Mouse (Mus musculus) thymus, postnatal 4 days (tissue): ENCODE results near the gene Gm20388.
A peak's percentile ranks its signal among the peaks of the same experiment; 100 is the strongest.

ENCODE experiments used
- DNase-seq: peaks from one replicate; pipeline ENCODE4 v3.0.0; 2021

Gm20388 gene

GRCm38 (mm10) chr8:120948620-120949491 lies 1038.2 kb downstream of the Gm20388 start:
- no peak for DNase-seq

DNA sequence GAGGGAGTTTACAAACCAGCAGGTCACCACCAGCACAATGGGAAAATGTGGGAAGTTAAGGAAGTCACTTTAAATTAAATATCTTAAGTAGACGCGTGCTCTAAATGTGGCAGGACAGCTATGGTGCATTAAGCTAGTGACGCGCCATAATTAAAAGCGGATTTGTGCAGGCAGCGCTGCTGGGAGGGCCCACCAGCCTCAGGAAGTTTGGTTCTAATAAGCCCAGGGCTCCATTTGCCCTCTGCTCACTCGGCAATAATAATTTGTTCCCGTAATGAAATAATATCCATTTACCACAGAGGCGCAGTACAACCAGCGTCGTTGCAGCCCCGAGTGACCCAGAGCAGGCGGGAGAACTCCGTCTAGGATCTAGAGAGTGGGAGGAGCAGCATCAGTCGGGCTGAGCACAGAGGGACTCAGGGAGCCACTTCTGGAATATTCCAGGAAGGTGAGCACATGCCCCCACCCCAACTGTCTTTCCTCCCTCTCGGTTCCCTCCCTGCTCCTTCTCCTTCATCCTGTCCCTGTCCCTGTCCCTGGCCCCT lies 1040.1 kb downstream of the Gm20388 start:
- DNase-seq = no peak

GRCm38 (mm10) chr8:120959470-120959891 lies 1048.8 kb downstream of the Gm20388 start:
- no peak for DNase-seq

DNA sequence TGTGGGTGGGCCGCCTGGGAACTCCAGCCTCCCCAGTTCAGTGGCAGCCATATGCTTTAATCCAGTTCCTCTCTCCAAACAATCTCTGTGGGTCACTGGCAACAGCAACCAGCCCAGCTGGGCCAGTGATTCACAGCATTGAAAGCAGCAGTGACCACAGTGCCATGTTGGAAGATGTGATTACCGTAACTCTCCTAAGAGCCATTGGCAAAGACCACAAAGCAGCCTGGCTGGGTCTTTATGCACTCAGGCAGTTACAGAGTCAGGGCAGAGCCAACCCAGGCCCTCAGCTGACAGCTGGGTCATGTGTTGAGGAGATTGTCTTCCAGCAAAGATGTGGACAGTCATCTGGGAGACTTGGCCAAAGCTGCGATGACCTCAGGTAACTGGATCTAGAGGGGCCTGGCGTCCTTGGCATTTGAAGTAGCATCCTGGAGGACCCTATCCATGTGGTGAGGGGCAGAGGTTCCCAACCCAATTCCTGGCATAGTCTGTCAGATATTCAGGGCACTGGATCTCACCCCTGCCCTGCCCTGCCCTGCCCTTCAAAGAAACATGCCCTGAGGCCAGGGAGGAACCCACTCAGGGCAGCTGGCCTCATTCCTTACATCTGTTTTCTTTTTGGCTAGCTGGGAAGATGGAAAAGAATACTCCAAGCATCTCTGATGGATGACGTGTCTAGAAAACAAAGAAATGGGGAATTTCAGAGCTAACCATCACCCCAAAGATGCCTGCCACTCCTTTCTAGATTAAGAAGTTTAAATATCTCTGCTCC lies 1052.2 kb downstream of the Gm20388 start:
- DNase-seq = no peak

DNA sequence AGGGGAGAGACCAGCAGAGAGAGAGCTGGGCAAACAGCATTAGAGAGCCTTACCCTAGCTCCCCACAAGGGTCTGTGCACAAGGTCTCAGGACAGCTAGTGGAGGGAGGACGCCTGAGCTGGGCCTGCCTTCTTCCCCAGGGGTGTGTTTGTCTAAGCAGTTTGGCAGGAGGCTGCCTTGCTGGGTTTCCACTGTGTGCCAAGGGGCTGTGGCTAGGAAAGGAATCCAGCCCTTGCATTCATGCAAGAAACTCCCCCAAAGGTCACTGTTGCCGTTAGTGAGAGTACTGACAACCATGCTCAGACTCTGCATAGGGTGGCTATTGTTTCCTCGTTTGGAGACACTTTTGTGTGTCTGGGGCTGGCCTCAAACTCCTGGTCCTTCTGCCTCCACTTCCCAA lies 1055.9 kb downstream of the Gm20388 start:
- DNase-seq = no peak

DNA sequence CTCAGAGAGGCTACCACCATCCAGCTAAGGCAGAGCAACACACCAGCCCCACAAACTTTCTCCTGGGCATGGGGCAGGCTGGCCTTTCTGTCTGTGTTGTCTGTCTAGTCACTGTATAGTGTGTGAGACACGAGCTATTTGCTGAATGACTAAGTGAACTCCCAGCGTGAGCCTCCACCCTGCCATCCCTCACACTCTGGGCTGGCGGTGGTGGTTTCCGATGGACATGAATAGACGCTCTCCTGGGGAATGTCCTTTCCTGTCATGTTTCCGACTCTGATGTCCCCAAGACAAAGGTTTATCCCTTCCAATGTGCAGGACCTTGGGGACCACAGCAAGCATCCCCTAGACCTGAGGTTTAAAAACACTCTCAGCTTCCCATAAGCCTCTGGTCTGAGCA lies 1057.7 kb downstream of the Gm20388 start:
- no peak for DNase-seq

GRCm38 (mm10) chr8:120970346-120970745 lies 1059.7 kb downstream of the Gm20388 start:
- peak; percentile 91 for DNase-seq

GRCm38 (mm10) chr8:120971691-120972469 lies 1061.2 kb downstream of the Gm20388 start:
- DNase-seq = no peak

- DNase-seq = no peak
These were observed 1062.4 kb downstream of the Gm20388 start for GRCm38 (mm10) chr8:120973046-120973445.

GRCm38 (mm10) chr8:120977131-120977530 lies 1066.5 kb downstream of the Gm20388 start:
- DNase-seq = peak; percentile 35

- DNase-seq = no peak
These were observed 1068.6 kb downstream of the Gm20388 start for GRCm38 (mm10) chr8:120979210-120979609.

GRCm38 (mm10) chr8:120980948-120981347 lies 1070.3 kb downstream of the Gm20388 start:
- no peak for DNase-seq

GRCm38 (mm10) chr8:120984888-120985287 lies 1074.2 kb downstream of the Gm20388 start:
- no peak for DNase-seq

GRCm38 (mm10) chr8:120986022-120986421 lies 1075.4 kb downstream of the Gm20388 start:
- no peak for DNase-seq

GRCm38 (mm10) chr8:120993738-120994137 lies 1083.1 kb downstream of the Gm20388 start:
- no peak for DNase-seq

GRCm38 (mm10) chr8:120995424-120995823 lies 1084.8 kb downstream of the Gm20388 start:
- no peak for DNase-seq

DNA sequence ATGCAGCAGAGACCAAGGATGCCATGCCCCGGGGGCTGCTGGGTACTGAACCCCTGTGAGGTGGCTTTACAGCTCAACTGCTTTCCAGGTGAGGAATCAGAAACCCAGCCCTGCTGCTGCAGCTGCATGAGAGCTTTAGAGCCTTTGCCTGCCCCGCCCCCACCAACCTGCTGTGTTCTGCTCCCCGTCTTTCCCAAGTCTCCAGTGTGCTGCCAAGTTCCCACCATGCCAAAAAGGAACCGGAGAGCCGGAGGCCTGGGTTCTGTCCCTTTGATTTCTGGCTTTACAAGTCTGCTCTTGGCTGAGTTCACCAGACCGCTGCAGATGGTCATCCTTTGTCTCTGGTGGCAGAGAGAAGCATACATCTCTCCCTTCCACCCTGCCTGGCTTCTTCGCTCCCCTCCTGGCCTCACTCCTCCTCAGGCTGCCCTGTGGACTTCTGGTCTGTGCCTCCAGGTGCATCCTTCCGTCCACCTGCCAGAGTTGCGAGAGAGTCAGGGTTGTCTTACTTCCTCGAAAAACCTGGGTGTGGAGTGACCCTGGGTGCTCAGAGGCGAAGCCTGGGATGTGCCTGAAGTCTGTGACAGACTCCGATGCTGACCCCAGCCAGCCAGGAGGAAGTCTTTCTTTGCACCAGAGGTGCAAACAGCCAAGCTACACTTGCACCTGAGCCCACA lies 1086.4 kb downstream of the Gm20388 start:
- DNase-seq = peak; percentile 23

DNA sequence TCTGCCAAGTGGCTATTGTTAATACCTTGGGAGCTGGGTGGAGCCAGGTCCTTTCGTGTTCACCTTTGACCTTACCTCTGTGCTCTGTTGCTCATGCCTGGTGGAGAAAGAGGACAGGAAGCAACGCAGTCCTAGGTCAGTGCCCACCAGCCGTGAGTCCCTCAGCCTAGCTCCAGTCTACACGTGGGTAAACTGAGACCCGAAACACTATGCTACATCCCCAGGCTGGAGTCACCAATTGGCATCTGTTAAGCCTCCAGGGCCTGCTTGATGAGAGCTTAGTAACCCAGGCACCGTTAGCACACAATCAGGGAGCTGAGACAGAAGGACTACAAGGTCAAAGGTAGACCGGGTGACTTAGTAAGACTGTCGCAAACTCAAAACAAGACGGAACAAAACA lies 1087.3 kb downstream of the Gm20388 start:
- DNase-seq = no peak

- no peak for DNase-seq
These were observed 1088.3 kb downstream of the Gm20388 start for GRCm38 (mm10) chr8:120998966-120999365.

DNA sequence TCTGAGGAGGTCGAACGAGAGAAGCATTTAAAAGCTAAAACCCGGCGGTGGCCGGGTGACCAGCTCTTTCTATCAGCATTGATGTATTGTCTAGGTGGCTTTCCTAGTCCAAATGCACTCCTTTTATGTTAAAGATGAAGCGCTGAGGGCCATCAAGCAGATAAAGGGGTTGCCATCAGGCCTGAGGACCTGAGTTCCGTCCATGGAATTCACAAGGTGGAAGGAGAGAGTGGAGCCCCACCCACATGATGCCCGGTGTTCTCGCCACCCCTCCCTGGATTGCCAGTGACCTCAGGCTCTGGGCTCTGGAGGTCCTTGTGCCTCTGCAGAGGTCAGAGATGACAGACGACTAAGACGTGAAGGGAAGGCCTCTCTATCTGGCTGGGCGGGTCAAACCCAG lies 1091.3 kb downstream of the Gm20388 start:
- DNase-seq = no peak

DNA sequence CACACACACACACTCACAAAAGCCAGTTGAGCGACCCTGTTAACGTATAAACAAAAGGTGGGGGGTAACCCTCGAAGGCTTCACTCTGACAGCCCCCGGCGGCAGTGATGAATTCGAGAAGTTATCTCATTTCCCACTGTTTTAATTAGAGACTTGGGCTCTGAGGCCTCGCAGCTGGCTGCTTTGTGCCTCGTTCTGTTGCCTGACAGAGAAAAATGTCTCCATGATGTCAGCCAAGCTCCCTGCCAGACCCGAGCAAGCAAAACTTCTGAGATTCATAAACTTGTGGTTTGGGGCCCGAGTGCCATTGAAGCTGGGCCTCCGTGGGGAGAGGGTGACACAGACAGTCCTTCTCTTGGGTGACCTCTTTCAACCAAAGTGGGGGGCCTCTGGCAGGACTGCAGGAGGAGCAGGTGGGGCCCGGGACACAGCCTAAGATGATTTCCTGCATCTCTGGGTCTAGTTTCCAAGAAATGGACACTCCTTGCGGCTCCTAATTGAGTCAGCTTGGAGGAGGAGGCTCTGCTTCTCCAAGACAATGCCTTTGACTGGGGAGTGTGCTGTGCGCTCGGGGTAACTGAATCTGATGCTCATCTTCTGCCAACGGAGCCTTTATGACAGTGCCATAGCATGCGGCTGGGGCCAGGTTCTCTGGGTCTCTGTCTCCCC lies 1092.4 kb downstream of the Gm20388 start:
- DNase-seq = peak; percentile 24

DNA sequence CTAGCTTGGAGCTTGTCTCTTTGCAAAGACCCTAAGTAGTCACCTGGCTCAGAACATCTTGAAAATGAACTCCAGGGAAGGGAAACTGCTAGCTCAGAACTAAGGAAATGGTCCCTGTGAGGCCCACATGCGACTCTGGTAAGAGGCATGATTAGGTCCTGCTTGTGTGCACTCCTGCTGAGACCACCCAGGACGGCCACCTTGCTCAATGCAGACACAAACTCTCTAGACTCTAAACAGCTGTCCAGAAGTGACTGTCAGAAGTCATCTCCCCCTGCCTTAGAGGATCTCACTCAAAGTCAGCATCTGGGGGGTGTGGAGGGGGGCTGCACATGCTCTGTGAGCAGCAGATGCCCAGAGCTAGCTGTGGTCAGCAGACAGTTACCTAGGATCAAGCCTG lies 1093.0 kb downstream of the Gm20388 start:
- DNase-seq = no peak
